Mouse (Mus musculus): ENCODE measurements around the gene Nab1. TPM values are rescaled to one million over a fixed set of nuclear protein-coding genes. Genes with fewer than 3 reads are reported as not detected.
A peak's percentile ranks its signal among the peaks of the same experiment; 100 is the strongest.

Gene Nab1
- polyA plus RNA-seq, 1 experiment = 10.0 TPM

DNA sequence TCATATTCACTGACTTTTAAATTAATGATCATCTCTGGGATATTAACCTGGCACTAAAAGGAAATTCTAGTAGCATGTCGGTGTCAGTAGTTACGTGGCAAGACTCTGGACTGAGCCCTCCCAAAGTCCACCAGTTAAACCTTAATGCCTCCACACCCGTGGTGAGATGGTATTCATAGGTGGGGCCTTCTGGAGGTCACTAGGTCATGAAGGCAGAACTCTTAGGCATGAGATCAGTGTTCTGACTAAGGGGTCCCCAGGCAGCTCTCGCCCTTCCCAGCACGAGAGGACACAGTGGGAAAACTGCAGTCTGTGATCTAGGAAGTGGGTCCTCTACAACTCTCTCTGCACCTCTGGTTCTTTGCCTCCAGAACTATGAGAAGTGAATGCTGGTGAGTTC lies 24.2 kb upstream of the Nab1 start:
- Histone ChIP-seq H3K27ac (ENCODE audit: insufficient read depth, low read depth, low read length) (no peak overlapping the region), H3K4me3 (ENCODE audit: insufficient read depth, low read depth, low read length) (no peak overlapping the region), H3K4me1 (ENCODE audit: control insufficient read depth, insufficient read depth, low read length) (no peaks in the 10 kb centered on the region), H3K27me3 (replicated peaks; ENCODE audit: control insufficient read depth, insufficient read depth, low read length) (no peaks in the 10 kb centered on the region; the same call in 1 of the 2 replicates), H3K36me3 (ENCODE audit: control insufficient read depth, insufficient read depth, low read length) (no peaks in the 10 kb centered on the region)
- TF ChIP-seq CTCF (conservative IDR thresholded peaks at IDR 0.05; ENCODE audit: insufficient read depth, insufficient read length, low read depth, low read length) = no peak
- no peak for TF ChIP-seq POLR2A (IDR thresholded peaks at IDR 0.05; ENCODE audit: low read depth, low read length)
- 67% methylated on average over 5 of the region's 5 CpGs for WGBS
- no peak for DNase-seq

DNA sequence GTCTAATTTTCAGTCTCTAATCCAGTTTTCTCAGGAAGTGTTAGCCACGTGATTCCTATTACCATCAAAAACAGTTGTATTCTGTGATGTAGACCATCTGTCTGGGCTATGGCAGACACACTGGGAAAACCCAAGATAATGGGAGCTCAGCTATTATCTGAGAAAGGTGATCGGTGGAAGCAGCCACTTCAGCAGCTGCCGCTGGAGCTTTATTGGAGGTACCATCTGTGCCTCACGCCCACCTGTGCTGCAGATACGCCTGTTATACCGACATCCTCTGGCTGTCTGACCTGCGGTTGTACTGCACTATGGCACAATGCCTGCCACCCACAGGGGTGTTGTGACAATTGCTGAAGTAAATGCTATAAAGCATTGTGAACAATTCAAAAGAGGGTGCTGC lies 23.7 kb upstream of the Nab1 start:
- Histone ChIP-seq H3K36me3 (ENCODE audit: control insufficient read depth, insufficient read depth, low read length) (no peaks in the 10 kb centered on the region), H3K4me3 (ENCODE audit: insufficient read depth, low read depth, low read length) (no peak overlapping the region), H3K27ac (ENCODE audit: insufficient read depth, low read depth, low read length) (no peak overlapping the region), H3K27me3 (replicated peaks; ENCODE audit: control insufficient read depth, insufficient read depth, low read length) (no peaks in the 10 kb centered on the region; the same call in 1 of the 2 replicates), H3K4me1 (ENCODE audit: control insufficient read depth, insufficient read depth, low read length) (no peaks in the 10 kb centered on the region)
- 60% methylated on average over 7 of the region's 7 CpGs for WGBS
- no peak for DNase-seq
- no peak for TF ChIP-seq CTCF (conservative IDR thresholded peaks at IDR 0.05; ENCODE audit: insufficient read depth, insufficient read length, low read depth, low read length)
- TF ChIP-seq POLR2A (IDR thresholded peaks at IDR 0.05; ENCODE audit: low read depth, low read length) = no peak

DNA sequence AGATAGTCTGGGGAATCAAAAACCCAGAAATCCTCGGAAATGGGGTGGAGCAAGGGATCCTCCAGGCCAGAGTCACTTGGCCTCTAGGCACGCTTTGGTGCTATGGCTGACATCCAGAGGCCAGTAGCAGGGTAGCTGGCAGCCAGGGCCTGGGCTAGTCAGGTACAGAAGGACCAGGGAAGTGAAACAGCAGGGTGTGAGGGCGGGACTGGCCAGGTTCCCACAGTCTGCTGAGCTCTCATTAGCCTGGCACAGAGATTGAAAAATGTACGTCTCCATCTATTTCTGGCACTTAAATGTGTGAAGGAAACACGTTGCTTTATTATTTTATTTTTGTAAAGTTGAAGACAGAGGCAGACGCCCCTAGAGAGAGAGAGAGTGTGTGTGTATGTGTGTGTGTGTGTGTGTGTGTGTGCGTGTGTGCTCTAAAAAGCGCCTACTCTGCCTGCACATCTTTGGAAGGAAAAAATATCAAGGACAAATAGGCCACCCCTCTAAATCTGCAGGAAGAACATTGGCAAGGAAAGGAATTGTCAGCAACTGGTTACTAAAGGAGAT lies 21.0 kb upstream of the Nab1 start:
- Histone ChIP-seq H3K27ac (ENCODE audit: insufficient read depth, low read depth, low read length) (no peak overlapping the region), H3K27me3 (replicated peaks; ENCODE audit: control insufficient read depth, insufficient read depth, low read length) (no peaks in the 10 kb centered on the region; the same call in 1 of the 2 replicates), H3K4me3 (ENCODE audit: insufficient read depth, low read depth, low read length) (no peak overlapping the region), H3K4me1 (ENCODE audit: control insufficient read depth, insufficient read depth, low read length) (no peaks in the 10 kb centered on the region), H3K36me3 (ENCODE audit: control insufficient read depth, insufficient read depth, low read length) (no peaks in the 10 kb centered on the region)
- 76% methylated on average over 8 of the region's 8 CpGs for WGBS
- no peak for DNase-seq
- no peak for TF ChIP-seq CTCF (conservative IDR thresholded peaks at IDR 0.05; ENCODE audit: insufficient read depth, insufficient read length, low read depth, low read length)
- TF ChIP-seq POLR2A (IDR thresholded peaks at IDR 0.05; ENCODE audit: low read depth, low read length) = no peak

DNA sequence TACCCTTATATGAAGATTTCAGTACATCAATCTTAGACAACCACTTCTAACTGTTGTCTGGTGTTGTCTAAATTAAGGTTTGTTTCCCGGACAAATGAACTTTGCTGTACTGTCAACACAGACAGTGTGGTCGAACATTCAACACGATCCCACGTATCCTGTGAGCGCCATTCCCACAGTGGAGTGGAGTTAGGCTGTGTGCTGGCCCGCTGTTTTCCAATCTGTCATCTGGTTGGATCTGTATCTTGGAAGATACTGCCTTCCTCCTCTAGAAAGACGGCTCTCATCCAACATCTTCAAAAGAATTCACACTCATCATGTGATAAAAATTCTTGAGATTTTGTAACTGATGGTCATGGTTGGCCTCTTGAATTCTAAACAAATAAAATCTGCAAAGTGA lies 19.7 kb upstream of the Nab1 start:
- WGBS = 89% methylated on average over 7 of the region's 7 CpGs
- Histone ChIP-seq H3K27me3 (replicated peaks; ENCODE audit: control insufficient read depth, insufficient read depth, low read length) (no peaks in the 10 kb centered on the region), H3K4me1 (ENCODE audit: control insufficient read depth, insufficient read depth, low read length) (no peaks in the 10 kb centered on the region), H3K4me3 (ENCODE audit: insufficient read depth, low read depth, low read length) (no peak overlapping the region), H3K27ac (ENCODE audit: insufficient read depth, low read depth, low read length) (no peak overlapping the region), H3K36me3 (ENCODE audit: control insufficient read depth, insufficient read depth, low read length) (no peaks in the 10 kb centered on the region)
- TF ChIP-seq POLR2A (IDR thresholded peaks at IDR 0.05; ENCODE audit: low read depth, low read length) = no peak
- no peak for TF ChIP-seq CTCF (conservative IDR thresholded peaks at IDR 0.05; ENCODE audit: insufficient read depth, insufficient read length, low read depth, low read length)
- no peak for DNase-seq

DNA sequence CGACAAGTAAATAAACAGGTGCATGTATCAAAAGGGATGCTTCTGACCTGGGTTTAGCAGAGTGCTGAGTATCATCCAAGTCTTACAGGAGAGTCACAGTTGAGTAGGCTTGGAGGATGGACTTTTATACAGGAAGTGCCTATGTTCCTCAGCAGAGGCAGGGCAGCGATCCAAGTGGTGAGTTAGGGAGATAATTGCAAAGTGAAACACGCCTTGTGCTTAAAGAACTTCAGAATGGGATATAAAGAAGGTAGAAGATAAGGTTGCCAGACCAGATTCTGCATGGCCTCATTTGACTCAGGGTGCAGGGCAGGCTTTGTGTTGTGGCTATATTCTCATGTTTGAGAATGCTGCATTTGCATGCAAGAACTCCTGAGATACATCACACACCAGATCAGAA lies 14.8 kb upstream of the Nab1 start:
- WGBS = 52% methylated on average over 3 of the region's 3 CpGs
- peak; percentile 58 for DNase-seq
- Histone ChIP-seq H3K4me3 (ENCODE audit: insufficient read depth, low read depth, low read length) (no peak overlapping the region), H3K27me3 (replicated peaks; ENCODE audit: control insufficient read depth, insufficient read depth, low read length) (no peaks in the 10 kb centered on the region), H3K36me3 (ENCODE audit: control insufficient read depth, insufficient read depth, low read length) (no peaks in the 10 kb centered on the region), H3K27ac (ENCODE audit: insufficient read depth, low read depth, low read length) (no peak overlapping the region), H3K4me1 (ENCODE audit: control insufficient read depth, insufficient read depth, low read length) (no peaks in the 10 kb centered on the region)
- TF ChIP-seq POLR2A (IDR thresholded peaks at IDR 0.05; ENCODE audit: low read depth, low read length) (no peak), CTCF (conservative IDR thresholded peaks at IDR 0.05; ENCODE audit: insufficient read depth, insufficient read length, low read depth, low read length) (no peak)

DNA sequence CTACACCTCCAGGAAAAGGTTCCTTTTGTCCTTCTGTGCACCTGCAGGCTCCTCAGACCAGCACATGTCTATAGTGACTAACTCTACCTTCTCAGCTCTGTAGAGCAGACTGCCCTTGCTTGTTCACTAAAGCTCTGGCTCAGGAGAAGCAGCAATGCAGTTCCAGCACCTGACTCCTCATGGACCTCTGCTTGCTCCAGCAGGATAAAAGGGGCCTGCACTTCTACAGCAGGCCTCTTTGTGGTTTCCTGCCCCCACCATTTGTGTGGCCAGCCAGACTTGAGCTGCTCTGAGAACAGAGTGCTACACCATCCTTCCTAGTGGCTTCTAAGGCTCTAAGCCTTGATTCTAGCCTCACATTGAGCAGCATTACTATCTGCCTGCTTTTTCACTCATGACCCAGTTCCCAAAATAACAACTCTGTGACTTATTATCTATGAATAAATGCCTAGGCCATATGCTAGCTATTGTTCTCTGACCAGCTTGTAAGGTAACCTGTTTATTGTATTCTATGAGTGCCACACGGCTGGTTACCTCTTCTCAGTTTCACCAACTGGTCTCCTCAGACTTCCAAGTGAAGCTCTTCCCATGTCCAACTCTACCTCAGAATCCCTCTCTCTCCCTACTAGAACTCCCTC lies 11.4 kb upstream of the Nab1 start:
- TF ChIP-seq POLR2A (IDR thresholded peaks at IDR 0.05; ENCODE audit: low read depth, low read length) (no peak), CTCF (conservative IDR thresholded peaks at IDR 0.05; ENCODE audit: insufficient read depth, insufficient read length, low read depth, low read length) (no peak)
- Histone ChIP-seq H3K27ac (ENCODE audit: insufficient read depth, low read depth, low read length) (no peak overlapping the region), H3K4me3 (ENCODE audit: insufficient read depth, low read depth, low read length) (no peak overlapping the region), H3K36me3 (ENCODE audit: control insufficient read depth, insufficient read depth, low read length) (no peaks in the 10 kb centered on the region), H3K4me1 (ENCODE audit: control insufficient read depth, insufficient read depth, low read length) (no peaks in the 10 kb centered on the region), H3K27me3 (replicated peaks; ENCODE audit: control insufficient read depth, insufficient read depth, low read length) (no peaks in the 10 kb centered on the region)
- DNase-seq = no peak
- WGBS = 97% methylated on average over 1 of the region's 1 CpGs

DNA sequence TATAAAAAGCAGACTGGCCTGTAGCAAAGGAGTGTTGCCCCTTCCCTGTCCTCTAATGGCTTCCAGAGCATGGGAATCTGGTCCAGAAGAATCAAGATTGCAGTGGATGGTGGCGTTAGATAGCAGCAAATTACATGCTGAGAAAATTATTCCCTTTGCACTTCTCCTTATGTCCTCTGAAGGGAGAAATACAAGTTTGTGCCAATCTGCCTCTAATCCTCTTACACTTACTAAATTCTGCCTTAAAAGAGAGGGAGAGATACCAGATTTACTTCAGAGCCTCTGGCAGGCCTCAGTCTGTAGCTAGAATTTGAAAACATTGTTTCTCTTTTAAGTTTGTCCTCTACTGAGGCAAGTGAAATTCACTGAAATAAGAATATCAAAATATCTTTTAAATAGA lies 5.7 kb upstream of the Nab1 start:
- WGBS = 94% methylated on average over 1 of the region's 1 CpGs
- H3K36me3 ChIP-seq (ENCODE audit: control insufficient read depth, insufficient read depth, low read length) = no peaks in the 10 kb centered on the region
- no peak overlapping the region for H3K27ac ChIP-seq (ENCODE audit: insufficient read depth, low read depth, low read length)
- no peak for DNase-seq
- H3K27me3 ChIP-seq (replicated peaks; ENCODE audit: control insufficient read depth, insufficient read depth, low read length) = no peaks in the 10 kb centered on the region
- H3K4me1 ChIP-seq (ENCODE audit: control insufficient read depth, insufficient read depth, low read length) = peaks cover 3% of the 10 kb centered on the region; the same call in 1 of the 2 replicates
- no peak overlapping the region for H3K4me3 ChIP-seq (ENCODE audit: insufficient read depth, low read depth, low read length)
- no peak for TF ChIP-seq POLR2A (IDR thresholded peaks at IDR 0.05; ENCODE audit: low read depth, low read length)
- TF ChIP-seq CTCF (conservative IDR thresholded peaks at IDR 0.05; ENCODE audit: insufficient read depth, insufficient read length, low read depth, low read length) = no peak

Measured in kidney, adult 2 months (tissue).